7 mouse cellular contexts compared by ENCODE assay signal in genomic region chr8:46162953-46163869, GRCm38 (mm10). TPM values are rescaled to one million over a fixed set of nuclear protein-coding genes. Genes with fewer than 3 reads are reported as not detected.
DNase-seq lines count a peak whose midpoint lies in the region; ATAC-seq and TF ChIP-seq lines count a peak whose summit lies in the region.

No protein-coding gene starts in this region.

- H3K4me3 ChIP-seq in embryonic facial prominence, embryonic 12.5 days, result peak overlapping the region; percentile 68
- peak overlapping the region; percentile 94 for H3K4me3 ChIP-seq in kidney, adult 2 months (ENCODE audit: insufficient read depth, low read depth, low read length)
- H3K4me3 ChIP-seq in limb, embryonic 12.5 days (replicated peaks), result peak overlapping the region; percentile 67
- peak overlapping the region; percentile 60 for H3K4me3 ChIP-seq in midbrain, embryonic 15.5 days
- peak overlapping the region; percentile 83 for H3K4me3 ChIP-seq in spleen, adult 2 months (ENCODE audit: extremely low read depth, insufficient read depth, insufficient read length)

- DNase-seq in adrenal gland, postnatal 25 days, result peak; percentile 98
- peak; percentile 97 to 98 for DNase-seq in heart, adult 18-20 months
- peak; percentile 98 for DNase-seq in kidney, adult 2 months
- DNase-seq in spleen, adult 2 months (ENCODE audit: low read depth in 1 of 2, low spot score in 2 of 2), result peak; percentile 90 to 97

- no peaks in the 10 kb centered on the region for H3K9me3 ChIP-seq in embryonic facial prominence, embryonic 12.5 days
- no peaks in the 10 kb centered on the region for H3K9me3 ChIP-seq in limb, embryonic 12.5 days
- H3K9me3 ChIP-seq in midbrain, embryonic 15.5 days, result no peaks in the 10 kb centered on the region

- ATAC-seq in embryonic facial prominence, embryonic 12.5 days (ENCODE audit: insufficient number of reproducible peaks, insufficient read depth, low FRiP score, low TSS enrichment), result peak; percentile 98
- peak; percentile 98 for ATAC-seq in limb, embryonic 12.5 days (ENCODE audit: insufficient number of reproducible peaks, insufficient read depth, low FRiP score, low TSS enrichment, low read depth)
- peak; percentile 99 for ATAC-seq in midbrain, embryonic 15.5 days (replicated peaks)

- 0 out of 2 replicates have a peak, but pooled peaks cover 4% of the 10 kb centered on the region for H3K4me1 ChIP-seq in embryonic facial prominence, embryonic 12.5 days
- peaks cover 10% of the 10 kb centered on the region; the same call in 1 of the 2 replicates for H3K4me1 ChIP-seq in kidney, adult 2 months (ENCODE audit: control insufficient read depth, insufficient read depth, low read length)
- peaks cover 17% of the 10 kb centered on the region for H3K4me1 ChIP-seq in limb, embryonic 12.5 days (replicated peaks)
- H3K4me1 ChIP-seq in midbrain, embryonic 15.5 days, result peaks cover 19% of the 10 kb centered on the region
- 0 out of 2 replicates have a peak, but pooled peaks cover 3% of the 10 kb centered on the region for H3K4me1 ChIP-seq in spleen, adult 2 months (ENCODE audit: control insufficient read depth, insufficient read depth, insufficient read length)

- WGBS in embryonic facial prominence, embryonic 12.5 days, result 2% methylated on average over 69 of the region's 77 CpGs
- under 1% methylated on average over 77 of the region's 77 CpGs for WGBS in kidney, adult 2 months
- WGBS in limb, embryonic 12.5 days, result 3% methylated on average over 74 of the region's 77 CpGs
- 2% methylated on average over 76 of the region's 77 CpGs for WGBS in midbrain, embryonic 15.5 days
- 2% methylated on average over 76 of the region's 77 CpGs for WGBS in spleen, adult 2 months

- peak overlapping the region; percentile 79 for H3K9ac ChIP-seq in embryonic facial prominence, embryonic 12.5 days
- H3K9ac ChIP-seq in limb, embryonic 12.5 days (replicated peaks), result peak overlapping the region; percentile 84
- H3K9ac ChIP-seq in midbrain, embryonic 15.5 days, result peak overlapping the region; percentile 85

- no peak for TF ChIP-seq CTCF in kidney, adult 2 months (conservative IDR thresholded peaks at IDR 0.05; ENCODE audit: insufficient read depth, insufficient read length, low read depth, low read length)
- TF ChIP-seq CTCF in spleen, adult 2 months (IDR thresholded peaks at IDR 0.05; ENCODE audit: extremely low read depth, insufficient read depth, insufficient read length, insufficient replicate concordance), result no peak

- H3K27ac ChIP-seq in embryonic facial prominence, embryonic 12.5 days, result peak overlapping the region; percentile 85
- H3K27ac ChIP-seq in kidney, adult 2 months (ENCODE audit: insufficient read depth, low read depth, low read length), result peak overlapping the region; percentile 81
- peak overlapping the region; percentile 83 for H3K27ac ChIP-seq in limb, embryonic 12.5 days
- peak overlapping the region; percentile 86 for H3K27ac ChIP-seq in midbrain, embryonic 15.5 days
- H3K27ac ChIP-seq in spleen, adult 2 months (ENCODE audit: insufficient read depth, low read length), result peak overlapping the region; percentile 94

- peak; percentile 87 for TF ChIP-seq POLR2A in kidney, adult 2 months (IDR thresholded peaks at IDR 0.05; ENCODE audit: low read depth, low read length)
- TF ChIP-seq POLR2A in spleen, adult 2 months (IDR thresholded peaks at IDR 0.05; ENCODE audit: low read depth, low read length), result peak; percentile 93

- peak overlapping the region; percentile 56 for H3K4me2 ChIP-seq in embryonic facial prominence, embryonic 12.5 days (replicated peaks)
- peak overlapping the region; percentile 72 for H3K4me2 ChIP-seq in limb, embryonic 12.5 days
- peak overlapping the region; percentile 59 for H3K4me2 ChIP-seq in midbrain, embryonic 15.5 days

- no peaks in the 10 kb centered on the region for H3K36me3 ChIP-seq in embryonic facial prominence, embryonic 12.5 days
- H3K36me3 ChIP-seq in kidney, adult 2 months (ENCODE audit: control insufficient read depth, insufficient read depth, low read length), result no peaks in the 10 kb centered on the region
- H3K36me3 ChIP-seq in limb, embryonic 12.5 days, result no peaks in the 10 kb centered on the region
- H3K36me3 ChIP-seq in midbrain, embryonic 15.5 days (replicated peaks), result no peaks in the 10 kb centered on the region
- H3K36me3 ChIP-seq in spleen, adult 2 months (ENCODE audit: control insufficient read depth, insufficient read depth, low read length), result no peaks in the 10 kb centered on the region

- H3K27me3 ChIP-seq in embryonic facial prominence, embryonic 12.5 days, result no peaks in the 10 kb centered on the region
- no peaks in the 10 kb centered on the region for H3K27me3 ChIP-seq in kidney, adult 2 months (replicated peaks; ENCODE audit: control insufficient read depth, insufficient read depth, low read length)
- H3K27me3 ChIP-seq in limb, embryonic 12.5 days, result no peaks in the 10 kb centered on the region
- H3K27me3 ChIP-seq in midbrain, embryonic 15.5 days (replicated peaks), result no peaks in the 10 kb centered on the region
- H3K27me3 ChIP-seq in spleen, adult 2 months (ENCODE audit: control insufficient read depth, insufficient read depth, low read length), result no peaks in the 10 kb centered on the region

RNA-seq across cellular contexts. Expression of gene Snx25, which starts 11.3 kb away (rescaled TPM):
- total RNA-seq in adrenal gland, postnatal 25 days (2021), result 17.3 and 17.9 TPM in 2 replicates
- polyA plus RNA-seq in embryonic facial prominence, embryonic 12.5 days (2016; fragmentation: Nextera tagmentation; extraction: Ambion mirVana), result 5.5 and 6.6 TPM in 2 replicates
- total RNA-seq in heart, adult 18-20 months (2021), result 1 to 10 TPM; 8.1 to 8.3 TPM
- polyA plus RNA-seq in kidney, adult 2 months (2012; rRNA removed), result 8.6 and 9.8 TPM in 2 replicates
- 4.9 and 6.6 TPM in 2 replicates for polyA plus RNA-seq in limb, embryonic 12.5 days (2016; fragmentation: Nextera tagmentation; extraction: Ambion mirVana)
- 9.9 and 10.5 TPM in 2 replicates for polyA plus RNA-seq in midbrain, embryonic 15.5 days (2015; fragmentation: Nextera tagmentation; extraction: Ambion mirVana)
- 4.7 and 4.9 TPM in 2 replicates for polyA plus RNA-seq in spleen, adult 2 months (2012; rRNA removed)

RNA-seq across cellular contexts. Expression of gene Cfap97, which starts 11.6 kb away (rescaled TPM):
- 21.2 and 24.4 TPM in 2 replicates for total RNA-seq in adrenal gland, postnatal 25 days (2021)
- polyA plus RNA-seq in embryonic facial prominence, embryonic 12.5 days (2016; fragmentation: Nextera tagmentation; extraction: Ambion mirVana), result 27.0 and 33.1 TPM in 2 replicates
- total RNA-seq in heart, adult 18-20 months (2021), result 10 to 100 TPM; 11.3 to 13.4 TPM
- polyA plus RNA-seq in kidney, adult 2 months (2012; rRNA removed), result 6.2 and 7.4 TPM in 2 replicates
- 26.5 and 29.6 TPM in 2 replicates for polyA plus RNA-seq in limb, embryonic 12.5 days (2016; fragmentation: Nextera tagmentation; extraction: Ambion mirVana)
- polyA plus RNA-seq in midbrain, embryonic 15.5 days (2015; fragmentation: Nextera tagmentation; extraction: Ambion mirVana), result 27.3 and 29.2 TPM in 2 replicates
- polyA plus RNA-seq in spleen, adult 2 months (2012; rRNA removed), result 3.0 TPM in 2 replicates

RNA-seq across cellular contexts. Expression of gene Slc25a4, which starts 47.9 kb away (rescaled TPM):
- total RNA-seq in adrenal gland, postnatal 25 days (2021), result 134 and 159 TPM in 2 replicates
- polyA plus RNA-seq in embryonic facial prominence, embryonic 12.5 days (2016; fragmentation: Nextera tagmentation; extraction: Ambion mirVana), result 525 and 530 TPM in 2 replicates
- total RNA-seq in heart, adult 18-20 months (2021), result 1,000 to 10,000 TPM; 4,817 to 5,383 TPM
- polyA plus RNA-seq in kidney, adult 2 months (2012; rRNA removed), result 502 TPM in 2 replicates
- polyA plus RNA-seq in limb, embryonic 12.5 days (2016; fragmentation: Nextera tagmentation; extraction: Ambion mirVana), result 484 and 487 TPM in 2 replicates
- 811 and 847 TPM in 2 replicates for polyA plus RNA-seq in midbrain, embryonic 15.5 days (2015; fragmentation: Nextera tagmentation; extraction: Ambion mirVana)
- polyA plus RNA-seq in spleen, adult 2 months (2012; rRNA removed), result 84.5 and 116 TPM in 2 replicates

Comparison
In these comparisons a context has a peak if more than half of its experiments do, and no peak if none do; other contexts are left out.
1. Peak in every context shown above with its lines: DNase-seq, ATAC-seq, H3K4me3 ChIP-seq and H3K27ac ChIP-seq.